Mouse (Mus musculus) heart, adult 2 months (tissue): Measurements from ENCODE around the gene Gpc5. TPM values are rescaled to one million over a fixed set of nuclear protein-coding genes. Genes with fewer than 3 reads are reported as not detected.

Source experiments
- DNase-seq, 2 experiments: peaks; one replicate each; pipeline ENCODE4 v3.0.0; 2021
- H3K27ac ChIP-seq: fragments of 200-600 bp; 2 replicates; pipeline ENCODE4 v1.8.1; 2022
- H3K27me3 ChIP-seq: fragments of 200-500 bp; 2 replicates; pipeline ENCODE4 v1.6.1; 2012; ENCODE audit warnings: mild to moderate bottlenecking, low read length, inconsistent platforms, mixed read lengths; ENCODE audit not compliant: control insufficient read depth, insufficient read depth
- H3K36me3 ChIP-seq: fragments of 200-500 bp; 2 replicates; pipeline ENCODE4 v1.6.1; 2012; ENCODE audit warnings: low read length, inconsistent platforms; ENCODE audit not compliant: control insufficient read depth, insufficient read depth
- H3K4me1 ChIP-seq: fragments of 200-500 bp; 2 replicates; pipeline ENCODE4 v1.6.1; 2011; ENCODE audit warnings: low read length; ENCODE audit not compliant: control insufficient read depth, insufficient read depth
- H3K4me3 ChIP-seq: fragments of 200-600 bp; 2 replicates; pipeline ENCODE4 v1.8.1; 2022
- H3K79me2 ChIP-seq: fragments of 200-500 bp; replicated peaks from 2 replicates; pipeline ENCODE4 v1.6.1; 2012; ENCODE audit warnings: mild to moderate bottlenecking, inconsistent platforms, low read length, moderate library complexity, mixed read lengths; ENCODE audit not compliant: control insufficient read depth, insufficient read depth
- H3K9ac ChIP-seq: fragments of 200-500 bp; 2 replicates; pipeline ENCODE4 v1.6.1; 2012; ENCODE audit warnings: low read depth, mild to moderate bottlenecking, control low read depth, inconsistent platforms, low read length, mixed read lengths
- CTCF ChIP-seq: fragments of 200-600 bp; IDR thresholded peaks from 2 replicates; pipeline ENCODE4 v1.8.1; 2022; ENCODE audit warnings: antibody characterized with exemption, mild to moderate bottlenecking, moderate library complexity
- EP300 ChIP-seq: fragments of 200-500 bp; IDR thresholded peaks from 2 replicates; pipeline ENCODE4 v1.6.1; 2011; ENCODE audit warnings: low read depth, low read length, control low read depth; ENCODE audit not compliant: insufficient read depth
- POLR2A ChIP-seq: fragments of 200-500 bp; IDR thresholded peaks from 2 replicates; pipeline ENCODE4 v1.6.1; 2011; ENCODE audit warnings: mild to moderate bottlenecking, low read depth, low read length, control low read depth; ENCODE audit not compliant: insufficient read depth
- WGBS: fragments of 180-500 bp; shearing (Covaris S2); methylation state at CpG from one replicate; pipeline ENCODE4 v1.1.7; 2018; 5-methylcytosine and 5-hydroxymethylcytosine counted together
- intact Hi-C: fragments of 180-260 bp; cut with DNase I; formaldehyde crosslinking; loops from one replicate; pipeline ENCODE4 v1.15.1; 2025
- polyA plus RNA-seq: library from polyadenylated mRNA; depleted of rRNA; stranded (reverse); fragments of >200 nt; gene quantifications from 2 replicates; pipeline ENCODE4 v1.2.3, GENCODE M21; 2012
- total RNA-seq, 2 experiments: library from RNA; stranded (reverse); gene quantifications; 2 replicates each; pipeline ENCODE4 v1.2.3; 2021

Gene Gpc5
- total and polyA plus RNA-seq, 3 experiments, result not detected

DNA sequence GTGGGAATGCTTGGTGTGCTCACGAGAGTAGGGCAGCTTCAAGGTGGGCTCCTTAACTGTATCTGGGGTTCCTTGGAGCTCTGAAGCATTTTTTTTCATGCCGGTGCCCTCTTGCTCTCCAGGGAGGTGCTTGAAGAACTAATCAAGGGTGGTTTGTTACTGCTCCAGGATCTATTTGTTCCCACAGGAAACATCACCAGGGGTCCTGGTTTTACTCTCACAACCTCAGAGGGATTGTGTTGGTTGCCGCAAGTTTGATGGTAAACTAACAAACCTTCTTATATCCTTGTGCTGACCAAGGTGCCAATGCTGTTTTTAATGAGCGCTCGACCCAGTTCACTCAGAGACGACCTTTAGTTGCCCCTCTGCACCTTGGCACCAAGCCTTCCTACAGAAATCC lies 937 bp downstream of the Gpc5 start:
- TF ChIP-seq CTCF, result no peak
- TF ChIP-seq POLR2A, result no peak
- no peak for TF ChIP-seq EP300
- H3K9ac ChIP-seq, result no peak overlapping the region

DNA sequence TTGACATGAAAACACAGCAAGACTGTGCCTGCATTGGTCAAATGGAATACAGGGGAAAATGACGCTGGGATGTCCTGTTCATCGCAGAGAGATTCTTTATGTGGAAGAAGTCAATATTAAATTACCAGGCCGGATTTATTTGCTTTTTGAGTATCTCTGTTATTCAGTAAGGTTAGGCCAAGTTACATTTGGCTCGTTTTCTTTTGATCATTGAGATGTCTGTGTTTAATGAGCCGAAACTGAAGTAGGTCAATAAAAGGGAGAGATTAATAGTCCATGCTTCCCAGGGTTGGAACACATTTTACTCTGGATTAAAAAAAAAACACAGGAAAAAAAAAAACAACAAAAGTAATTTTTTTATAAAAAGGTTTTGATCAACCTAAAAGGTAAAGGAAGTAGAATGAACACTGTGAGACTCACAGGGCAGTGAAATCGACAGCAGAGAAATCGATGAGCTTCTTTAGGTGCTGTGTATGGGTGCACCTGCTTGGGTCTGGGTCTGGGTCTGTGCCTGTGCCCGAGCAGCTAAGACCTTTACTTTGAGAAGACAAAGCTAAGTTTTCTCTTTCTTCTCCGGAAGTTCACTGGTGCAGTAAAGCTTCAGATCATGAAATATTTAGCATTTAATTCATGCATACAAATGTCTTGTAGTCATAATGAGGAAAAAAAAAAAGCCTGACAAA lies 8.7 kb downstream of the Gpc5 start:
- Histone ChIP-seq H3K9ac (no peak overlapping the region), H3K4me3 (no peak overlapping the region)
- no peak for TF ChIP-seq CTCF
- no peak for TF ChIP-seq POLR2A
- TF ChIP-seq EP300, result no peak

More for the DNA sequence above, 937 bp downstream of the Gpc5 start:
- Histone ChIP-seq H3K4me3 (no peak overlapping the region), H3K79me2 (no peaks in the 10 kb centered on the region), H3K36me3 (peaks cover 3% of the 10 kb centered on the region; the same call in 1 of the 2 replicates), H3K4me1 (no peaks in the 10 kb centered on the region), H3K27ac (no peak overlapping the region), H3K27me3 (peaks cover 6% of the 10 kb centered on the region)
- intact Hi-C loops, result no loop called here
- DNase-seq, result no peak
- 34% methylated on average over 6 of the region's 6 CpGs for WGBS

DNA sequence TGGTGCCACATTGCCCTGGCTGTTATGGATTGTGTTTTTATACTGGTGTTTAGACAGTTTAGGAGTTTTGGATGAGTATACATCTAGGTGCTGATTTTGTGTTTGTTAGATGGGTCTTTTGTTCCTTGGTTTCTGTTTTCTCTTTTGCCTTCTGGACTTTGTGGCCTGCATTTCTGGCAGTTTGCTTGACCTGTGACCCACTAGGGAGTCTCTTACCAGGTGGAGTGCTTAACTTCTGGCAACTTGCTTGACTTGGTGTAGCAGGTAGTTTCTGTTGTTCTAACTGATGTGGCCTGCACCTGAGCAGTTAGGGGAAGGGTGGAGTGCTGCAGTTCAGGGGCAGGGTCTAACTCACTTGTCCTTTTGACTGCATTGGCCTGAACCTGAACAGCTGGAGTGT lies 14.3 kb downstream of the Gpc5 start:
- intact Hi-C loops, result no loop called here
- no peak for TF ChIP-seq POLR2A
- TF ChIP-seq CTCF, result no peak
- no peak for TF ChIP-seq EP300
- Histone ChIP-seq H3K4me1 (no peaks in the 10 kb centered on the region), H3K27me3 (no peaks in the 10 kb centered on the region), H3K4me3 (no peak overlapping the region), H3K27ac (no peak overlapping the region), H3K79me2 (no peaks in the 10 kb centered on the region), H3K36me3 (no peaks in the 10 kb centered on the region), H3K9ac (no peak overlapping the region)
- no peak for DNase-seq

More for the DNA sequence above, 8.7 kb downstream of the Gpc5 start:
- 85% methylated on average over 9 of the region's 9 CpGs for WGBS
- Histone ChIP-seq H3K27me3 (no peaks in the 10 kb centered on the region), H3K4me1 (no peaks in the 10 kb centered on the region), H3K79me2 (no peaks in the 10 kb centered on the region), H3K36me3 (no peaks in the 10 kb centered on the region), H3K27ac (no peak overlapping the region)
- no peak for DNase-seq
- intact Hi-C loops, result no loop called here

DNA sequence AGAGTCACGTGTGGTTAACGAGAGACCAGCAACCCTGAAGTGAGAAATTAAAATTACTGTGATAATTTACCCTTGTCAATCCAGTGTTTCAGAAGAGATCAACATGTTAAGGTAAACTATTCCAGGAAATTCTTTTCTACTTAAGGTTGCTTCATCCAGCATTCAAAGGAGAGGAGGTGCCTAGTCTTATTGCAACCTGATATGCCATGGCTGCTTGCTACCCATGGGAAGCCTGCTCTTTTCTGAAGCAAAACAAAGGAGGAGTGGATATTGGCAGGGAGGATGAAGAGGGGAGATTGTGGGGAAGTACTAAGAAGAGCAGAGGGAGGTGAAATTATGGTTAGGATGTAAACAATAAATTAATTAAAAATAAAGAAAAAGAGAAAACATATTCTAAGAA lies 15.5 kb downstream of the Gpc5 start:
- 61% methylated on average over 2 of the region's 2 CpGs for WGBS
- TF ChIP-seq EP300 (no peak), POLR2A (no peak), CTCF (no peak)
- Histone ChIP-seq H3K4me3 (no peak overlapping the region), H3K9ac (no peak overlapping the region), H3K27ac (no peak overlapping the region), H3K36me3 (no peaks in the 10 kb centered on the region), H3K79me2 (no peaks in the 10 kb centered on the region), H3K27me3 (no peaks in the 10 kb centered on the region), H3K4me1 (no peaks in the 10 kb centered on the region)
- no peak for DNase-seq
- intact Hi-C loops, result no loop called here

DNA sequence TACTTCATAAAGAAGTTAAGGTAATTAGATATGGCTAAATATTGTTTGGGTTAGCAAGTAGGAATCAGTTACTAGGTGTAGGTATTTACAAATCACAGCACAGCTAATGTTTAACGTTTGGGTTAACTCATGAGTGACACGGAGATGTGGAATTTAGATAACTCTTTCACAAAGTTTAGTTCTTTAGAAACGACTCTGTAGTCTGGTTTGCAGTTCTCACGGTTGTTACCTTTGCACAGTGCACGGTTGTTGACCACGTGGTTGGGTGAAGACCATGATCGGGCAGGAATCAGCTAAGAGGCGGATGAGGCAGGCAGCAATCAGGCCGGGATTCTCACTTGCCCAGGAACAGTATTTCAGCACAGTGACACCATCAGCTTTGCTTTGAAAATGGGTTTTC lies 26.6 kb downstream of the Gpc5 start:
- H3K27me3 ChIP-seq, result 0 out of 2 replicates have a peak, but pooled peaks cover 1% of the 10 kb centered on the region
- no peak for DNase-seq
- H3K36me3 ChIP-seq, result no peaks in the 10 kb centered on the region
- intact Hi-C loops, result no loop called here
- no peak overlapping the region for H3K4me3 ChIP-seq
- H3K79me2 ChIP-seq, result no peaks in the 10 kb centered on the region
- no peak for TF ChIP-seq EP300
- TF ChIP-seq CTCF, result no peak
- TF ChIP-seq POLR2A, result no peak
- H3K4me1 ChIP-seq, result no peaks in the 10 kb centered on the region
- H3K27ac ChIP-seq, result no peak overlapping the region
- H3K9ac ChIP-seq, result no peak overlapping the region
- 87% methylated on average over 9 of the region's 9 CpGs for WGBS

DNA sequence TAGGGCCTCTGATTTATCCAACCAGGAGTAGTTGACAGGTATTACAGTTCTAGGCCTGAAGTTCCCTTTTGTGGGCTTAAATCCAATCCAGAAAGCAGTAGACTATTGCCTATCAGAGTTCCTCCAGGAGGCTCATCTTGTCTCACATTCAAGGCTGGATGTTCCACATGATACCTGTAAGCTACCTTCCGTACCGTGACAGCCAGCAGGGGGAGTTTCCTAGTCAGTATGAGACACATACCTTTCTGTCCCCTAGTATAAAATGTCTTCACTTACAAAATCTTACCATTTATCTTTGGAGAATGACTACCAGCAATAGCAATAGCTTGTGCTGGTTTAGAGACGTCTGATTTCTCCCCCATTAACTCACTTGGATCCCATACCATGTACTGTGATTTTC lies 56.8 kb downstream of the Gpc5 start:
- H3K9ac ChIP-seq, result no peak overlapping the region
- TF ChIP-seq POLR2A, result no peak
- TF ChIP-seq EP300, result no peak
- TF ChIP-seq CTCF, result no peak
- no peaks in the 10 kb centered on the region for H3K36me3 ChIP-seq
- intact Hi-C loops, result no loop called here
- no peak for DNase-seq
- H3K79me2 ChIP-seq, result no peaks in the 10 kb centered on the region
- no peaks in the 10 kb centered on the region for H3K4me1 ChIP-seq
- no peaks in the 10 kb centered on the region for H3K27me3 ChIP-seq
- 68% methylated on average over 3 of the region's 3 CpGs for WGBS
- no peak overlapping the region for H3K27ac ChIP-seq
- H3K4me3 ChIP-seq, result no peak overlapping the region
